Mouse (Mus musculus): Measurements from ENCODE around the gene Syt8. TPM values are rescaled to one million over a fixed set of nuclear protein-coding genes. Genes with fewer than 3 reads are reported as not detected.

Syt8 gene
- polyA plus RNA-seq, 1 experiment from 2014 or later, result not detected

DNA sequence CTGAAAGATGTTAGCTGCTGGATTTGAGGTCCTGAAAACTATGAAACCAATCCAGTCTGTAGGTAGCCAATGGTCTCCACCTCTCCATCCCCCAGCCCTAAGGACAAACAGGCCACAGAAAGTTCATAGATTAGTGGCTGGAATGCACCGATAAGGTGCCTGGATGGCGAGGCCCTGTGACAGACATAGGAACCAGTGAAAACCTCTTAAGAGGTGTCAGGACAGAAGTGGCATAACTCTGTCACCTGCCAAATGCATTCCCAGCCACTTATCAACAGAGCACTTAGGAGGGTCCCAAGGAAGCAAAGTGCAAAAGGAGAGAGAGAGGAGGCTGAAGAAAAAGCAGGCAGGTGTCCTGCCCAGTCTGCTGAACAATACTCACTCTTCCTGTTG is 24.6 kb downstream of the Syt8 start:
- Histone ChIP-seq H3K4me2 (ENCODE audit: low read length) (no peak overlapping the region), H3K9me3 (replicated peaks; ENCODE audit: control insufficient read depth, low read length) (no peaks in the 10 kb centered on the region), H3K27me3 (replicated peaks; ENCODE audit: control insufficient read depth, insufficient read depth, low read length) (no peaks in the 10 kb centered on the region), H3K9ac (ENCODE audit: low read length) (no peak overlapping the region), H3K27ac (ENCODE audit: low read depth, low read length) (no peak overlapping the region), H3K36me3 (ENCODE audit: control insufficient read depth, insufficient read depth, low read length) (no peaks in the 10 kb centered on the region), H3K4me1 (ENCODE audit: control insufficient read depth, insufficient read depth, low read length) (peaks cover 16% of the 10 kb centered on the region), H3K4me3 (ENCODE audit: low read depth, low read length) (no peak overlapping the region)
- ATAC-seq, result no peak
- no peak for DNase-seq (ENCODE audit: low spot score)
- WGBS, result 89% methylated on average over 2 of the region's 2 CpGs

DNA sequence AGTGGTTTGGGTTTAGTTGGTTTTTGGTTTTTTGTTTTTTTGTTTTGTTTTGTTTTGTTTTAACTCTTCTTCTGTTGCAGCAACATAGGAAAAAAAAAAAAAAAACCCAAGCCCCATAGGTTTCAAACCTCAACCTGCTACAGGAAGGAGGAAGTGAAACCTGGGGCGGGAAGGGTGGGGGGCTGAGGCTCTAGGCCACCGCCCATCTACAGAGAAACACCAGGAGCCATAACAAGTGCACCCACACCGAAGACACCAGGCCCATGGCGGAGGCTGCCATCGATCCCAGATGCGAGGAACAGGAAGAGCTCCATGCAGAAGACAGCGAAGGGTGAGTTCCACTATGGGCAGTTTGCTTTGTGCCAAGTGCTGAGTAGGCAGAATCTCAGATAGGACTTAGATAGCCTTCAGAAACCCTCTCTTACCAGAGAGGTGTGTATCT is 26.0 kb downstream of the Syt8 start, which contains the start of gene Lsp1:
TSS of gene Lsp1 (plus strand) at position 174 of the 442 bp plus-strand sequence.
- H3K4me1 ChIP-seq (ENCODE audit: control insufficient read depth, insufficient read depth, low read length), result peaks cover 13% of the 10 kb centered on the region
- 96% methylated on average over 7 of the region's 7 CpGs for WGBS
- H3K27me3 ChIP-seq (replicated peaks; ENCODE audit: control insufficient read depth, insufficient read depth, low read length), result no peaks in the 10 kb centered on the region
- H3K9me3 ChIP-seq (replicated peaks; ENCODE audit: control insufficient read depth, low read length), result no peaks in the 10 kb centered on the region
- H3K9ac ChIP-seq (ENCODE audit: low read length), result no peak within 1 kb of the TSS
- H3K4me3 ChIP-seq (ENCODE audit: low read depth, low read length), result no peak within 1 kb of the TSS
- H3K36me3 ChIP-seq (ENCODE audit: control insufficient read depth, insufficient read depth, low read length), result no peaks in the 10 kb centered on the region
- ATAC-seq (no peak), DNase-seq (ENCODE audit: low spot score) (no peak)
- H3K27ac ChIP-seq (ENCODE audit: low read depth, low read length), result no peak within 1 kb of the TSS
- H3K4me2 ChIP-seq (ENCODE audit: low read length), result no peak within 1 kb of the TSS

DNA sequence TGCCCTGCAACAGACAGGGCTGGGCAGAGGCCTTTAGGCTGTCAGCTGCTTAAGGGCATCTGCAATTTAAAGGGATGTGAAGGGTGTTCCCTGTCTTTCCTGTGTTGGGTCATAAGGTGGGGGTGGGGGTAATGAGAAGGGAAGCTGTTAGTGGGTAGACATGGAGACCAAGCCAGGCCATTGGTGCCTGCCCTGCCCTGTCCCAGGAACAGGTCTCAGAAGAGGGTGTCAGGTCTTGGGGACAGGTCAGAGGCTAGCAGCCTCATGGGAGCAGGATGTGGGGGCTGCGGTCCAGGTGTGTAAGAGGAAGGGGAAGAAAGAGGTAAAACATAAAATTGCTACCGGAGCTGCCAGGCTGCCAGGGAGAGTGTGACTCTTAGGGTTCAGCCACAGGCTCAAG is 26.8 kb downstream of the Syt8 start:
- no peak for DNase-seq (ENCODE audit: low spot score)
- Histone ChIP-seq H3K4me3 (ENCODE audit: low read depth, low read length) (no peak overlapping the region), H3K4me2 (ENCODE audit: low read length) (no peak overlapping the region), H3K9me3 (replicated peaks; ENCODE audit: control insufficient read depth, low read length) (no peaks in the 10 kb centered on the region), H3K27me3 (replicated peaks; ENCODE audit: control insufficient read depth, insufficient read depth, low read length) (no peaks in the 10 kb centered on the region), H3K27ac (ENCODE audit: low read depth, low read length) (no peak overlapping the region), H3K4me1 (ENCODE audit: control insufficient read depth, insufficient read depth, low read length) (peaks cover 13% of the 10 kb centered on the region), H3K36me3 (ENCODE audit: control insufficient read depth, insufficient read depth, low read length) (no peaks in the 10 kb centered on the region), H3K9ac (ENCODE audit: low read length) (no peak overlapping the region)
- no peak for ATAC-seq
- 95% methylated on average over 2 of the region's 2 CpGs for WGBS

DNA sequence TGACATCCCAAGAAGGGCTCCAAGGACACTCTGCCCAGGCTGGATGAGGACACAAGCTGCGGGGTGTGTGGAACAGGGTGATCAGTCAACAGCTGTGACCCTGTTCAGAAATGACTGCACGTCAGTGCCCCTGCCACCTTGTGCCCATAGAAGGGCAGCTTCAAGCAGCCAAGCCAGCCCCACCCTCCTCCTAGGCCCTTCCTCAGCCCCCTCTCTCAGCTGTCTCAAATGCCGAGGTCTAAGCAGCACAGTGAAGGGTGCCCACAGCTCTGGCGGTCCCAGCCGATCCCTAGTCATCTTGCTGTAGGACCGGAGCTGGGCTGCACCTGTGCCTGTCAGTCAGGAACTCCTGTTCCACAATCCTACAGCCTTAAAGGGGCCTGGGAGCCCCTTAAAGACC is 27.5 kb downstream of the Syt8 start:
- Histone ChIP-seq H3K27ac (ENCODE audit: low read depth, low read length) (no peak overlapping the region), H3K9ac (ENCODE audit: low read length) (no peak overlapping the region), H3K4me1 (ENCODE audit: control insufficient read depth, insufficient read depth, low read length) (peaks cover 8% of the 10 kb centered on the region; the same call in 1 of the 2 replicates), H3K4me3 (ENCODE audit: low read depth, low read length) (no peak overlapping the region), H3K36me3 (ENCODE audit: control insufficient read depth, insufficient read depth, low read length) (no peaks in the 10 kb centered on the region), H3K27me3 (replicated peaks; ENCODE audit: control insufficient read depth, insufficient read depth, low read length) (no peaks in the 10 kb centered on the region), H3K9me3 (replicated peaks; ENCODE audit: control insufficient read depth, low read length) (no peaks in the 10 kb centered on the region), H3K4me2 (ENCODE audit: low read length) (no peak overlapping the region)
- DNase-seq (ENCODE audit: low spot score) (no peak), ATAC-seq (no peak)
- WGBS, result 89% methylated on average over 6 of the region's 6 CpGs

DNA sequence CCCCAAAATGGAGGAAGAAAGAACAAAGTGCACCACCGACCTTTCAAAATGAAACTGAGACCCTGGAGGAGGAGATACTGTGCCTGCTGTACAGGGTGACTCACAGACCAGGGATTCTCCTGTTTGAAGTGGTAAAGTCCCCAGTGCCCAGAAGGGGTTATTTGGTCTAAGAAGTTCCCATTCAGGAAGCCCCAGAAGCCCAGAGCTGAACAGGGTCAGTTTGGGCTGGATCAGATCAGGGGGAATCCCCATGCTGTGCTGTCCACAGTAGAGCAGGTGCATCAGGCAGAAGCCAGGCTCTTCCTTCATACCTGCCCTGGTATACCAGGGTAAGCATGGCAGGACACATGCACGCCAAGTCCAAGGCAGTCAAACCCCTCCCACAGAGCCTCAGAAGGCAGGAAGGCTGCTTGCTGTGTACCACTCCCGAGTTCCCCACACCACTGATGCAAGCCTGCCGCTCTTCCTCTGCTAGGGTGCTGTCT is 28.0 kb downstream of the Syt8 start:
- H3K4me3 ChIP-seq (ENCODE audit: low read depth, low read length), result no peak overlapping the region
- H3K27me3 ChIP-seq (replicated peaks; ENCODE audit: control insufficient read depth, insufficient read depth, low read length), result no peaks in the 10 kb centered on the region
- WGBS, result 62% methylated on average over 4 of the region's 4 CpGs
- no peaks in the 10 kb centered on the region for H3K9me3 ChIP-seq (replicated peaks; ENCODE audit: control insufficient read depth, low read length)
- H3K36me3 ChIP-seq (ENCODE audit: control insufficient read depth, insufficient read depth, low read length), result no peaks in the 10 kb centered on the region
- DNase-seq (ENCODE audit: low spot score), result no peak
- no peak for ATAC-seq
- no peak overlapping the region for H3K9ac ChIP-seq (ENCODE audit: low read length)
- H3K4me2 ChIP-seq (ENCODE audit: low read length), result no peak overlapping the region
- peaks cover 5% of the 10 kb centered on the region; the same call in 1 of the 2 replicates for H3K4me1 ChIP-seq (ENCODE audit: control insufficient read depth, insufficient read depth, low read length)
- no peak overlapping the region for H3K27ac ChIP-seq (ENCODE audit: low read depth, low read length)

DNA sequence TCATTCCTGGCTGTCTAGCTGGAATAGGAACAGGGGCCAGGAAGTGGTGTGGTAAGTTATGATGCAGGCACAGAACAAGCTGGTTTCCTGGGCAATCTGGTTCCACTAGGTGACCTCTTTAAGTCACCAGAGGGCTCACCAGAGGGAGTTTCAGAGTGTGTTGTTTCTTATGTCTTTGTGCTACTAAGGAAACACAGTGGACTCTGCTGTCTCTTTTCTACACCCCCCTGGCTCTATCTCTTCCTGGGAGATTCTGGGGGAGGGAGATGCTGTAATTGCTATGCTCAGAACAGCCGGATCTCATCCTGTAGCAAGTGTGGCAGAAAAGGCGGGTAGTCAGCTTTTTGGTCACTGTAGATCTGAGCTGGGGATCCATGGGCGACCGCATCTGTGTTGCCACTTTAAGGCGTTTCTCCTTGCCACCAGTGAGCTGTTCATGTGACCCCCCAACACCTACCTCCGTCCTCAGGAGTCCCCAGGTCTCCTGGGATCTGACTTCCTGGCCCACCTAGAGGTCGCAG is 35.6 kb downstream of the Syt8 start:
- no peaks in the 10 kb centered on the region for H3K9me3 ChIP-seq (replicated peaks; ENCODE audit: control insufficient read depth, low read length)
- H3K27me3 ChIP-seq (replicated peaks; ENCODE audit: control insufficient read depth, insufficient read depth, low read length), result no peaks in the 10 kb centered on the region
- no peak overlapping the region for H3K4me2 ChIP-seq (ENCODE audit: low read length)
- no peak overlapping the region for H3K4me3 ChIP-seq (ENCODE audit: low read depth, low read length)
- peaks cover 3% of the 10 kb centered on the region; the same call in 1 of the 2 replicates for H3K4me1 ChIP-seq (ENCODE audit: control insufficient read depth, insufficient read depth, low read length)
- no peak for ATAC-seq
- WGBS, result 83% methylated on average over 7 of the region's 7 CpGs
- DNase-seq (ENCODE audit: low spot score), result no peak
- H3K36me3 ChIP-seq (ENCODE audit: control insufficient read depth, insufficient read depth, low read length), result no peaks in the 10 kb centered on the region
- H3K9ac ChIP-seq (ENCODE audit: low read length), result no peak overlapping the region
- no peak overlapping the region for H3K27ac ChIP-seq (ENCODE audit: low read depth, low read length)

DNA sequence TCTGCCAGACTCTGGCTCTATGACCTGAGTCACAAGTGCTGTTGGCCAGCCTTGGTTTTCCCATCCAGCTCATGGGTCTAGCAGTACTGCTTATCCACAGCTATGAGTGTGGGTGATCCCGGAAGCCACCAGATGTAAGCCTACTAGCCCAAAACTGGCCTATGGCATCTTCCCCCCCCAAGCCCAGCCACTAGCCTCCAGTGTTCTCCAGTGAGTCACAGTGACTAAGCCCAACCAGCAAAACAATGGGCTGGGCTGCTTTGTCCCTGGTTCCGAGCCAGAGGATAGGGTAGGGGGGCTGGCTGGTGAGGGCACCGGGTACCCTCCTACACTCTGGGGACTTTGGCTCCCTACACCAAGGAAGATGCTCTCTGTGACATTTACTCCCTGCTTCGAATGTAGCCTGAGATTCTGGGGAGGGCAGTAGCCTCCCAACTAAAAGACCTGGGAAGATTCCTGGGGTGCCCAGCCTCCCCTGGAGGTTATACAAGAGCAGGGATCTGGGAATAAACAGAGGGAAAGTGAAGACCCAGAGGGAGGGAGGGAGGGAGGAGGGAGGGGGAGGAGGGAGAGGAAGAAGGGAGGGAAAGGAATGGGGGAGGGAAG is 36.3 kb downstream of the Syt8 start:
- Histone ChIP-seq H3K27me3 (replicated peaks; ENCODE audit: control insufficient read depth, insufficient read depth, low read length) (no peaks in the 10 kb centered on the region), H3K9ac (ENCODE audit: low read length) (no peak overlapping the region), H3K36me3 (ENCODE audit: control insufficient read depth, insufficient read depth, low read length) (no peaks in the 10 kb centered on the region), H3K4me3 (ENCODE audit: low read depth, low read length) (no peak overlapping the region), H3K4me1 (ENCODE audit: control insufficient read depth, insufficient read depth, low read length) (peaks cover 3% of the 10 kb centered on the region; the same call in 1 of the 2 replicates), H3K27ac (ENCODE audit: low read depth, low read length) (no peak overlapping the region), H3K4me2 (ENCODE audit: low read length) (no peak overlapping the region), H3K9me3 (replicated peaks; ENCODE audit: control insufficient read depth, low read length) (no peaks in the 10 kb centered on the region)
- WGBS, result 31% methylated on average over 4 of the region's 4 CpGs
- ATAC-seq (0 out of 2 replicates have a peak, but pooled peaks have one; percentile 20), DNase-seq (ENCODE audit: low spot score) (peak; percentile 34)

DNA sequence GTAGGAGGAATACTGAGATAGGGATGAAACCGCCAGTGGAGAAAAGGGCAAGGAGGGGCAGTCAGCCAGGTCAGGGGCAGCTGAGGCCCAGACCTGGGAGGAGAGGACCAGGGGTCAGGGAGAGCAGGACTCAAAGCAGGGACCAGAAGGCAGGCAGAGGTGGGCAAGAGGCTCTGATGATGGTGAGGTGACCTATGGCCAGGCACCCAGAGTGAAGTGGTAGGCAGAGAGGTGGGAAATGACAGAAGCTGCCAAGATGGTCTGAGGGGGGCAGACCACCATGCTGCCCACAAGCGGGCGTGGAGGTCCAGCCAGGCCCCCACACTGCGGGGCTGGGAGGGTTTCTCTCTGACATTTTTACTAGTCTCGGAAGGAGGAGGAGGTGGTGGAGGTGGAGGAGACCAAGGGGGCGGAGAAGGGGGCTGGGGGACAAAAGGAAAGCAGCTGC is 36.8 kb downstream of the Syt8 start:
- no peaks in the 10 kb centered on the region for H3K36me3 ChIP-seq (ENCODE audit: control insufficient read depth, insufficient read depth, low read length)
- 36% methylated on average over 6 of the region's 6 CpGs for WGBS
- peaks cover 3% of the 10 kb centered on the region; the same call in 1 of the 2 replicates for H3K4me1 ChIP-seq (ENCODE audit: control insufficient read depth, insufficient read depth, low read length)
- ATAC-seq (no peak), DNase-seq (ENCODE audit: low spot score) (no peak)
- H3K4me3 ChIP-seq (ENCODE audit: low read depth, low read length), result no peak overlapping the region
- no peak overlapping the region for H3K9ac ChIP-seq (ENCODE audit: low read length)
- no peak overlapping the region for H3K27ac ChIP-seq (ENCODE audit: low read depth, low read length)
- no peak overlapping the region for H3K4me2 ChIP-seq (ENCODE audit: low read length)
- no peaks in the 10 kb centered on the region for H3K9me3 ChIP-seq (replicated peaks; ENCODE audit: control insufficient read depth, low read length)
- H3K27me3 ChIP-seq (replicated peaks; ENCODE audit: control insufficient read depth, insufficient read depth, low read length), result no peaks in the 10 kb centered on the region

DNA sequence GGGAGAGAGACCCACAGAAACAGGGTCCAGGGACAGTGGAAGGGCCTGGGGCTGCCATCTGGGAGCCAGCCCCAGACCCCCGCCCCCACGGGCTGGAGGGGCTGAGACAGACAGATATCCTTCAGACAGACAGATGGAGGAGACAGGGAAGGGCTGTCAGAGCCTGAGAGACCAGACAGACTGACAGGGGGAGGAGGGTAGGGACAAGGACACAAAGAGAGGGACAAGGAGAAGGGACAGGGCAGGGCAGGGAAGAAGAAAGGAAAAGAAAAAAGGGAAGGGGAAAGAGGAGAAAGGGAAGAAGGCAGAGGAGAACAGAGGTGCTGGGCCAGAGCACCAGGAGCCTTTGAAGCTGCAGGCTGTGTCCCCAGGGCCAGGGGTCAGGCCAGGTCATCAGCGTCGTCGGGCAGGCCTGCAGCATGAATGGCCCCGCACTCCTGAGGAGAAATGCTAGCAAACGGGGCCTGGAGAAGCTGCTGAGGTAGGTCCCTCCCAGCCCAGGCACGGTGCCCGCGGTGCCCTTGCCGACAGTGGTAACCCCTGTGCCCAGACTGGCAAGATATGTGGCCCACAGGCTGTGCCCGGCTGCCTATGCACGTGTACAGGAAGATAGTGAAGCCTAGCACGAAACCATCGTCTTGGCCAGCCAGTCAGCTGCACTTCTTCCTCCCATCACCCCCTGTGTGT is 37.4 kb downstream of the Syt8 start:
- ATAC-seq (no peak), DNase-seq (ENCODE audit: low spot score) (no peak)
- H3K36me3 ChIP-seq (ENCODE audit: control insufficient read depth, insufficient read depth, low read length), result no peaks in the 10 kb centered on the region
- H3K9ac ChIP-seq (ENCODE audit: low read length), result peak overlapping the region; percentile 13; the same call in 1 of the 2 replicates
- 45% methylated on average over 15 of the region's 15 CpGs for WGBS
- no peak overlapping the region for H3K27ac ChIP-seq (ENCODE audit: low read depth, low read length)
- H3K4me3 ChIP-seq (ENCODE audit: low read depth, low read length), result no peak overlapping the region
- peaks cover 3% of the 10 kb centered on the region; the same call in 1 of the 2 replicates for H3K4me1 ChIP-seq (ENCODE audit: control insufficient read depth, insufficient read depth, low read length)
- H3K27me3 ChIP-seq (replicated peaks; ENCODE audit: control insufficient read depth, insufficient read depth, low read length), result no peaks in the 10 kb centered on the region
- no peak overlapping the region for H3K4me2 ChIP-seq (ENCODE audit: low read length)
- H3K9me3 ChIP-seq (replicated peaks; ENCODE audit: control insufficient read depth, low read length), result no peaks in the 10 kb centered on the region
